Mouse (Mus musculus): ENCODE results near the gene Opa3. TPM values are rescaled to one million over a fixed set of nuclear protein-coding genes. Genes with fewer than 3 reads are reported as not detected.
"Not testable (repeated sequence)": the region's sequence is repeated elsewhere in the genome, so short reads cannot be mapped to it uniquely, and the experiment has no call there.

Gene Opa3
- total RNA-seq, 2 experiments from 2014 or later: 57.6 to 59.3 TPM

GRCm38 (mm10) chr7:19270509-19271237 is 42.5 kb downstream of the Opa3 start:
- DNase-seq (ENCODE audit: low spot score): no peak
- intact Hi-C loops (cut with DNase I): no loop called here

- intact Hi-C loops (cut with DNase I): no loop called here
- DNase-seq (ENCODE audit: low spot score): peak; percentile 75
Observed at GRCm38 (mm10) chr7:19271238-19272172, 43.4 kb downstream of the Opa3 start, which contains the start of gene Vasp. Vasp (minus strand) TSS chr7:19271817.

- no peak for DNase-seq (ENCODE audit: low spot score)
Observed at GRCm38 (mm10) chr7:19272173-19272764, 44.1 kb downstream of the Opa3 start.

GRCm38 (mm10) chr7:19276253-19276652 is 48.1 kb downstream of the Opa3 start:
- intact Hi-C loops (cut with DNase I): no loop called here
- DNase-seq (ENCODE audit: low spot score): no peak

More at GRCm38 (mm10) chr7:19272173-19272764, 44.1 kb downstream of the Opa3 start:
- intact Hi-C loops (cut with DNase I): no loop called here

GRCm38 (mm10) chr7:19279052-19279451 is 50.9 kb downstream of the Opa3 start:
- DNase-seq (ENCODE audit: low spot score): no peak
- intact Hi-C loops (cut with DNase I): no loop called here

- DNase-seq (ENCODE audit: low spot score): no peak
- intact Hi-C loops (cut with DNase I): loop anchor here (2.0 kb wide), 1 partner anchor 101 kb away; no protein-coding TSS in a partner anchor
Observed at GRCm38 (mm10) chr7:19279581-19280114, 51.5 kb downstream of the Opa3 start, which contains the start of gene Ppm1n. Ppm1n (minus strand) TSS chr7:19280064.

- intact Hi-C loops (cut with DNase I): loop anchor here (1.0 to 2.0 kb wide), 2 partner anchors 42 to 103 kb away; no protein-coding TSS in a partner anchor
Observed at GRCm38 (mm10) chr7:19281680-19282304, 53.7 kb downstream of the Opa3 start.

GRCm38 (mm10) chr7:19282385-19282784 is 54.3 kb downstream of the Opa3 start, which contains the start of gene Rtn2:
Rtn2 (plus strand) TSS chr7:19282624.
- intact Hi-C loops (cut with DNase I): no loop called here
- no peak for DNase-seq (ENCODE audit: low spot score)

More at GRCm38 (mm10) chr7:19281680-19282304, 53.7 kb downstream of the Opa3 start:
- DNase-seq (ENCODE audit: low spot score): not testable (repeated sequence)

- intact Hi-C loops (cut with DNase I): no loop called here
Observed at GRCm38 (mm10) chr7:19282791-19283405, 54.8 kb downstream of the Opa3 start.

GRCm38 (mm10) chr7:19283406-19283804 is 55.3 kb downstream of the Opa3 start:
- DNase-seq (ENCODE audit: low spot score): no peak
- intact Hi-C loops (cut with DNase I): no loop called here

More at GRCm38 (mm10) chr7:19282791-19283405, 54.8 kb downstream of the Opa3 start:
- DNase-seq (ENCODE audit: low spot score): no peak

- DNase-seq (ENCODE audit: low spot score): no peak
- intact Hi-C loops (cut with DNase I): no loop called here
Observed at GRCm38 (mm10) chr7:19284763-19285162, 56.6 kb downstream of the Opa3 start.

- intact Hi-C loops (cut with DNase I): no loop called here
- no peak for DNase-seq (ENCODE audit: low spot score)
Observed at GRCm38 (mm10) chr7:19290969-19291596, 62.9 kb downstream of the Opa3 start.

- intact Hi-C loops (cut with DNase I): loop anchor here (5.0 kb wide), 1 partner anchor 67 kb away; no protein-coding TSS in a partner anchor
- peak; percentile 87 for DNase-seq (ENCODE audit: low spot score)
Observed at GRCm38 (mm10) chr7:19295503-19296185, 67.5 kb downstream of the Opa3 start.

- intact Hi-C loops (cut with DNase I): loop anchor here (5.0 kb wide), 1 partner anchor 65 kb away; no protein-coding TSS in a partner anchor
- DNase-seq (ENCODE audit: low spot score): no peak
Observed at GRCm38 (mm10) chr7:19297034-19297433, 68.9 kb downstream of the Opa3 start.

GRCm38 (mm10) chr7:19297794-19298193 is 69.7 kb downstream of the Opa3 start:
- DNase-seq (ENCODE audit: low spot score): no peak
- intact Hi-C loops (cut with DNase I): loop anchor here (2.0 to 5.0 kb wide), 2 partner anchors 65 to 119 kb away; no protein-coding TSS in a partner anchor

- DNase-seq (ENCODE audit: low spot score): no peak
- intact Hi-C loops (cut with DNase I): loop anchor here (2.0 to 5.0 kb wide), 2 partner anchors 63 to 120 kb away; no protein-coding TSS in a partner anchor
Observed at GRCm38 (mm10) chr7:19299194-19299593, 71.1 kb downstream of the Opa3 start.

Data from heart, postnatal 25 days (tissue).